Mouse (Mus musculus): Measurements from ENCODE around the gene Tfap2a. TPM values are rescaled to one million over a fixed set of nuclear protein-coding genes. Genes with fewer than 3 reads are reported as not detected.

Tfap2a gene
- total RNA-seq (2017), result not detected in 2 replicates

GRCm38 (mm10) chr13:40738196-40738880, at the start of gene Tfap2a:
Tfap2a (minus strand) TSS chr13:40738376.
- no peak for ATAC-seq (replicated peaks in 1 of 2; ENCODE audit: insufficient read depth in 1 of 2, low FRiP score in 2 of 2, low TSS enrichment in 1 of 2, low read depth in 1 of 2, poor library complexity in 2 of 2, severe bottlenecking in 2 of 2)

DNA sequence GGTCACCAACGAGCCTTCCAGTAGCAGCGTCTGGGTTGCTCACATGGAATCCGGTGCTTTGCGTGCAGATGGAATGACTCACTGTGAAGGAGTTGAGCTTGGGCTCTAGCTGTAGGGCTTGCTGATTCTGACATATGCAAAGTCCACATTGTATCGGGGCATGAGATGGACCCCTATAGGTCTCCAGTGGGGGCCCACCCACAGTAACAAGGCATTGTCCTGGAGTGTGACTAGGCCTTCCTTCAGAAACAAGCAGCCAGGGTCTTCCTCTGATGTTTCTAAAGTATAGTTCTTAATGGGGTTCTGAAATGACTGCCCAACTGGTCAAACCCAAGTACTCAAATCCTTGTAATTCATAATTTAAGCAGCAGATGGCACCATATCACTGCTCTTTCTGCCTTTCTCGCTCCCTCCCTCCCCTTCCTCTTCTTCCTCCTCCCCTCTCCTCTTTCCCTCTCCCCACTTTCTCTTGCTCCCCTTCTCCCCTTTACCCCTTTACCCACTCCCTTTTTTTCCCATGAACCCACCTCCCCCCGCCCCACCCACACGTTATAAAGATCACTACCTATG, 46.1 kb upstream of the Tfap2a start:
- 0 out of 4 replicates have a peak, but pooled peaks of 1 of the 2 experiments have one; percentile 27 for ATAC-seq (replicated peaks in 1 of 2; ENCODE audit: insufficient read depth in 1 of 2, low FRiP score in 2 of 2, low TSS enrichment in 1 of 2, low read depth in 1 of 2, poor library complexity in 2 of 2, severe bottlenecking in 2 of 2)

DNA sequence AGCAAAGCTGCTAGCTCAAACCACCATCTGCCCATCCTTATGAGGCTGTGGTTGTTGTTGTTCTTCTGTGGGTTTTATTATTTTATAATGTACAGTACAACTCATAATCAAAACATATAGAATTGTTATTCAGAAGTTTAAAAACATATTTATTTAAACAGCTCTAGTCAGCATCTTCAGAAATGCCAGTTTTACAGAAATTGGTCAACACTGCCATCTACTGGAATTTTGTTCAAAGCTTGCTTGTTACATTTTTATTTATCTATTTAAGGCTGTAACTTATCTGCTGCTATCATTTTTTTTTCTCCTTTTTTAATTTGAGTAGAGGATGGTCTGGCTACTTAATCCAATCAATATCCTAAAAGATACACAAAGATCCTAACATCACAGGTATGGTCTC, 19.8 kb upstream of the Tfap2a start:
- no peak for ATAC-seq (replicated peaks in 1 of 2; ENCODE audit: insufficient read depth in 1 of 2, low FRiP score in 2 of 2, low TSS enrichment in 1 of 2, low read depth in 1 of 2, poor library complexity in 2 of 2, severe bottlenecking in 2 of 2)

- ATAC-seq (replicated peaks in 1 of 2; ENCODE audit: insufficient read depth in 1 of 2, low FRiP score in 2 of 2, low TSS enrichment in 1 of 2, low read depth in 1 of 2, poor library complexity in 2 of 2, severe bottlenecking in 2 of 2), result peak in 1 of 2 experiments; percentile 27; a peak in 1 of 4 replicates
Measured at GRCm38 (mm10) chr13:40756356-40756755, 18.2 kb upstream of the Tfap2a start.

GRCm38 (mm10) chr13:40754091-40754490, 15.9 kb upstream of the Tfap2a start:
- ATAC-seq (replicated peaks in 1 of 2; ENCODE audit: insufficient read depth in 1 of 2, low FRiP score in 2 of 2, low TSS enrichment in 1 of 2, low read depth in 1 of 2, poor library complexity in 2 of 2, severe bottlenecking in 2 of 2), result no peak

- no peak for ATAC-seq (replicated peaks in 1 of 2; ENCODE audit: insufficient read depth in 1 of 2, low FRiP score in 2 of 2, low TSS enrichment in 1 of 2, low read depth in 1 of 2, poor library complexity in 2 of 2, severe bottlenecking in 2 of 2)
Measured at GRCm38 (mm10) chr13:40751889-40752288, 13.7 kb upstream of the Tfap2a start.

DNA sequence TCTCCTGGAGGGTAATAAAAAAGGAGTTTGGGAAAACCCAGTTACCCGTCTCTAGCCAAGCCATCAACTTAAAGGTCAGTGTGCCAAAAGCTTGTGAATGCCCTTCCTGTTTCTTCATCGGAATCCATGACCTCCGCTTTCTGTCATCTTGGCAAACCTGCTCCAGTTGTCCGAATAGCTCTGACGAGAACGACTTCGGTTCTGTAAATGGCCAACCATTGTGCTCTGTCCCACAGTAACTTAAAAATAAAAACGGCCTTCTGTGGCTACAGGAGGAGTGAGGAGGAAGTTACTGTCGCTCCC, 11.4 kb upstream of the Tfap2a start:
- ATAC-seq (replicated peaks in 1 of 2; ENCODE audit: insufficient read depth in 1 of 2, low FRiP score in 2 of 2, low TSS enrichment in 1 of 2, low read depth in 1 of 2, poor library complexity in 2 of 2, severe bottlenecking in 2 of 2), result no peak

DNA sequence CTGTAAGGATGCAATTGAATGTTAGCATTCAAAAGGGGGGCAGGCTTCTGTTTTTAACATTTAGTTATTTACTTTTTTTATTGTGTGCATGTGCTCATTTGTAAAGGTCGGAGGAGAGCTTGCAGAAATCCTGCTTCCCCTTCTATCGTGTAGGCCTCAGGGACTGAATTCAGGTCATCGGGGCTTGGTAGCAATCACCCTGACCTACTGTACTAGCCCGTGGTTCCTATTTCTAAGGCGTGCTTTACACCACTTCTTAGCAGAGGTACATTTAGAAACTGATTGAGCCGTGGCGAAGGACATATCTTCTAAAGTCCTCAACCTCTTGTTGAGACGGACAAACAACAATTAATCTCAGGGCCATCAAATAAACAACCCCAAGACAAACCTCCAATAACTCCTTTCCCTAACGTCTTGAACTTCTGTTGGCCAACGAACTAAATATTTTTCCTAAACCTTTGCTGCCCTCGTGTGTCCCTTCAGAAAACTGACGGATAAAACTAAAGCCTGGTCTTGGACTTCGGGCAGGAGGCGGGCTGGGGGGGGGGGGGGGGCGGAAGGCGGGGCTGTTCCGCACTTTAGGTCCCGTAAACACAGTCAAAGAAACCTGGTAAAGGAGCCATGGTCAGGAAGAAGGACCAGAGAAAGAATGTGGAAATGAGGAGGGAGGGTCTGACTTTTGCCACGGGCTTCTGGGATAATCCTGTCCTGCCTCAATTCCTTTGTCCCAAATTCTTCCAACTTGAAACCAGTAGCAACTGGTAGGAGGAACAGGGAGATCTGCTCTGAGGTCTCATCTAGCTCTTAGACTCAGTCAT, 10.8 kb upstream of the Tfap2a start:
- peak; percentile 42 to 68; a peak in 1 of 4 replicates for ATAC-seq (replicated peaks in 1 of 2; ENCODE audit: insufficient read depth in 1 of 2, low FRiP score in 2 of 2, low TSS enrichment in 1 of 2, low read depth in 1 of 2, poor library complexity in 2 of 2, severe bottlenecking in 2 of 2)

GRCm38 (mm10) chr13:40744111-40744805, 6.1 kb upstream of the Tfap2a start:
- ATAC-seq (replicated peaks in 1 of 2; ENCODE audit: insufficient read depth in 1 of 2, low FRiP score in 2 of 2, low TSS enrichment in 1 of 2, low read depth in 1 of 2, poor library complexity in 2 of 2, severe bottlenecking in 2 of 2), result no peak

- ATAC-seq (replicated peaks in 1 of 2; ENCODE audit: insufficient read depth in 1 of 2, low FRiP score in 2 of 2, low TSS enrichment in 1 of 2, low read depth in 1 of 2, poor library complexity in 2 of 2, severe bottlenecking in 2 of 2), result no peak
Measured at GRCm38 (mm10) chr13:40743221-40743620, 5.0 kb upstream of the Tfap2a start.

DNA sequence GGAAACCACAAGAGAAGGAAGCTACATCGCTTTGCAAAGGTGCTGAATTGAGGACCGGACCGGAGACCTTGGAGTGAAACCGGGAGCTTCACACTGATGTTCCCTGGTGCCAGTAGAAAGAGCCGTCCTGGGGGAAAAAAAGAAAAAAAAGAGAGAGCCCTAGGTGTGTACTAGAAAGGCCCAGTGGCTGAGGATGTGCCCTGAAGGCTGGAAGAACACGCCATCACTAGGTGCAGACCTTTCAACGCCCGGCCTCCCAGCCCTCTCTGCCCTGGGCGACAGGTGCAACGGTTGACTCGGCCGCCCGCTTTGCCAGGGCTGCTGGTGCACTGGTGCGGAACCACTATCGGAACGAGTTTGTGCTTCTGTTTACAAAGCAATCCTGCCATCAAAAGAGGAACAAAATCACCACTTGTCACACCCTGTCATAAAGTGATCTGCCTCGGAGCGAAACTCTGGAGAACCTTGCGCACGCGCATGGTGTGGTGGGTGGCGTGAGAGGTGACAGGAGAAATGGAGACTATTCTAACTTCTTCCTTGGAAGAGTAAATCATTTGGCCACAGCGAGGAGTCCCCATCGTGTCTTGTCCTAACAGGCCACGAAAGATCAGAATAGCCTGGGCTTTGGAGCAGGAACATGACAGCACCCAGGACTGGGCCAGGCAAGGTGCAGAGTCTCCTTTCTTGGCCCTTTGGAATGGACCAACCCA, 3.8 kb upstream of the Tfap2a start:
- peak in 1 of 2 experiments; percentile 48; a peak in 2 of 4 replicates for ATAC-seq (replicated peaks in 1 of 2; ENCODE audit: insufficient read depth in 1 of 2, low FRiP score in 2 of 2, low TSS enrichment in 1 of 2, low read depth in 1 of 2, poor library complexity in 2 of 2, severe bottlenecking in 2 of 2)

- no peak for ATAC-seq (replicated peaks in 1 of 2; ENCODE audit: insufficient read depth in 1 of 2, low FRiP score in 2 of 2, low TSS enrichment in 1 of 2, low read depth in 1 of 2, poor library complexity in 2 of 2, severe bottlenecking in 2 of 2)
Measured at GRCm38 (mm10) chr13:40741436-40741835, 3.3 kb upstream of the Tfap2a start.

DNA sequence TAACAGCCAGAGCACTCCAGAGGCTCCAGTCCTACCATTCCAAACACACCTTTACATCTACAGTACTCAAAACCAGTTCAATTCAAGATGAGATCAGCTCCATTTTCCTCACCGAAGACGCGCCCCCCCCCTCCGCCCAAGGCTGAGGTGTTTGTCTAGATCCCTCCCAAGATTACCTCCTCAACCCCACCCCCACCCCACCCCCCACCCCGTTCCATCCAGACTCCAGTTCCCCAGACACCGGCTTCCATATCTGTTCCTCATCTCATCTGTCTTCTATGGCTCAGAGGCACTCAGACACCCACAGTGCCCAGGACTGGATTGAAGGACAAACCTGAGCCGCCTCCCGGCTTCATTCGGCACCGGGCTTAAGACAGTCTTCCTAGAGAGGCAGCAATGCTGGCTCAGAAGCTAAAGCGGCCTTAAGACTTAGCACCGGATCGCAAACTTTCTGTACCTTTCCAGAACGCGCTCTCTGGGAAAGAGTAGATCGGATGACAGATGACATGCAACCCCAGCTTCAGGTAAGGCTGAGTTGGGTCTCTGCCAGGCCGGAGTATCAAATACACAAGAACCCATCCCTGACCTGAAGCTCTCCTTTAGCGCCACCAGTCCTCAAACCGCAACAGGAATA, 2.7 kb upstream of the Tfap2a start:
- ATAC-seq (replicated peaks in 1 of 2; ENCODE audit: insufficient read depth in 1 of 2, low FRiP score in 2 of 2, low TSS enrichment in 1 of 2, low read depth in 1 of 2, poor library complexity in 2 of 2, severe bottlenecking in 2 of 2), result no peak

- ATAC-seq (replicated peaks in 1 of 2; ENCODE audit: insufficient read depth in 1 of 2, low FRiP score in 2 of 2, low TSS enrichment in 1 of 2, low read depth in 1 of 2, poor library complexity in 2 of 2, severe bottlenecking in 2 of 2), result no peak
Measured at GRCm38 (mm10) chr13:40739901-40740300, 1.7 kb upstream of the Tfap2a start.

DNA sequence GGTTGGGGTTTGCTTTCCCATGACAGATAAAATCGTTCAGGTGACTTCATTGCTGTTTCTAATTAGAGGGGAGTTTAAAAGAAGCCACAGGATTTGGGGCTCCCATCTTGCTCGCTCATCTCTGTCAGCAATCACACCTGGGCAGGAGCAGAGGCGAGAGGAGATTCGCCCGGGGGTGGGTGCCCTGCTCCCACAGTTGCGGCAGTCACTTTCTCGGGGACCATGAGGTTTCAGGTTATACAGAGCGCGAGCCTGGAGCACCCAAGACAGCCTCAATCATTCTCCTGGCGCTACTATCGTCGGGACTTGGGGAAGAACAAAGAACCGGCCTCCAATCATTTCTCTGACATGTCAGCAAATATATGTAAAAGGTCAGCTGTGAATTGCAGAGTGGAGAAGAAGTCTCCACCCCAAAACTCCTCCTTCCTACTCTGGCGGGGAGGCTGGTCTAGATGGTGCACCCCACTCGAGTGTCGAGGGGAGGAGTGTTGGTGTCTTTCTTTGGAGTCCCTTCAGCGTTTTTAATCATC, 1.0 kb upstream of the Tfap2a start:
- no peak for ATAC-seq (replicated peaks in 1 of 2; ENCODE audit: insufficient read depth in 1 of 2, low FRiP score in 2 of 2, low TSS enrichment in 1 of 2, low read depth in 1 of 2, poor library complexity in 2 of 2, severe bottlenecking in 2 of 2)

DNA sequence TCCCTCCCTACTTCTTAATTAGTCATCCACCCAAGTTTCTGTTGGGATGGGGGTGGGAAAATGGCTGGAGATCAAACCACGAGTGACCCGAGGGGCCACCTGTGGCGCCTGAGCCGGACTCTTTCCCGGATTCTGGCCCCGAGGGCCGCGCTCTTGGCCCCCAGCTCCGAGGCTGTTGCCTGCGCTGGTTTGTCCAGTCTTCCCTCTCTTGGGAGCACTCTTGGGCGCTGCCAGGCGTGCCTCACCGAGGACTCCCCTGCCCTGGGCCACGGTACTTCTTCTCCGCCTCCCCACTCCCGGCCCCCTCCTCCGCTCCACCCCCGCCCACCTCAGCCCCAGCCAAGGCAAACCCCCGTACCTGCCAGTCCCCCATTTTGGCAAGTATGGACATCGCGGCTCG, 415 bp downstream of the Tfap2a start:
- no peak for ATAC-seq (replicated peaks in 1 of 2; ENCODE audit: insufficient read depth in 1 of 2, low FRiP score in 2 of 2, low TSS enrichment in 1 of 2, low read depth in 1 of 2, poor library complexity in 2 of 2, severe bottlenecking in 2 of 2)

DNA sequence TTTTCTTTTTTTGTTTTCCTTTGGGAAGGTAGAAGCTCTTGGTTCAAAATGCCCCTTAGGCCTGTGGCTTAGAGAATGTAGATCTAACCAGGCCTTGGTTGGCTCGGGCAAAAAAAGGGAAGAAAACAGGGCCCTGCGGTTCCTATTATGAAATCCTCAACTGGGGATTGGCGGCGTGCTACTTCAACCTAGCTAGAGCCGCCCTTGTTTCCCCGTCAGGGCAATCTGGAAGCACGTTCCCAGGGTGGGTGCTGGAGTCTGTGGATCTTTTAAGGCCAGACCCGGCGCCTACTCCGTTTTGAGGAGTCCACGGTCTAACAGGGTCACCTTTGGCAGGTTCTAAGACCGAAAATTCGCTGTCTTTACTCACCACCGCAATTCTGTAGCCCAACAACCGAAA, 1.1 kb downstream of the Tfap2a start:
- ATAC-seq (replicated peaks in 1 of 2; ENCODE audit: insufficient read depth in 1 of 2, low FRiP score in 2 of 2, low TSS enrichment in 1 of 2, low read depth in 1 of 2, poor library complexity in 2 of 2, severe bottlenecking in 2 of 2), result peak; percentile 65 to 68; a peak in 3 of 4 replicates

All from hematopoietic stem cell, adult 5-6 weeks (primary cell).